Mouse (Mus musculus) gastrocnemius, postnatal 4 days (tissue): ENCODE measurements around the gene Rhpn2. TPM values are rescaled to one million over a fixed set of nuclear protein-coding genes. Genes with fewer than 3 reads are reported as not detected.

ENCODE experiments used
- DNase-seq, 2 experiments: peaks; one replicate each; pipeline ENCODE4 v3.0.0; 2021 to 2022; ENCODE audit warnings: low spot score in 2 of 2, mixed read lengths in 2 of 2
- total RNA-seq, 2 experiments: library from RNA; stranded (reverse); gene quantifications; 2 replicates each; pipeline ENCODE4 v1.2.3; 2021

The Rhpn2 gene
- total RNA-seq, 2 experiments from 2014 or later, result 1.8 to 2.6 TPM

- no peak for DNase-seq
Observed at GRCm38 (mm10) chr7:35347918-35348700, 14.1 kb downstream of the Rhpn2 start.

GRCm38 (mm10) chr7:35349022-35349421, 15.1 kb downstream of the Rhpn2 start:
- DNase-seq, result no peak

GRCm38 (mm10) chr7:35349886-35350684, 16.1 kb downstream of the Rhpn2 start:
- DNase-seq, result no peak

GRCm38 (mm10) chr7:35351155-35351554, 17.2 kb downstream of the Rhpn2 start:
- DNase-seq, result no peak

GRCm38 (mm10) chr7:35353306-35353705, 19.3 kb downstream of the Rhpn2 start:
- DNase-seq, result no peak

GRCm38 (mm10) chr7:35355303-35355872, 21.4 kb downstream of the Rhpn2 start:
- DNase-seq, result no peak

- no peak for DNase-seq
Observed at GRCm38 (mm10) chr7:35357621-35358020, 23.7 kb downstream of the Rhpn2 start.

GRCm38 (mm10) chr7:35362253-35362652, 28.3 kb downstream of the Rhpn2 start:
- no peak for DNase-seq

GRCm38 (mm10) chr7:35362868-35363267, 28.9 kb downstream of the Rhpn2 start:
- DNase-seq, result no peak

GRCm38 (mm10) chr7:35365161-35365910, 31.4 kb downstream of the Rhpn2 start:
- no peak for DNase-seq

- no peak for DNase-seq
Observed at GRCm38 (mm10) chr7:35371096-35371495, 37.1 kb downstream of the Rhpn2 start.

GRCm38 (mm10) chr7:35372483-35373017, 38.6 kb downstream of the Rhpn2 start:
- DNase-seq, result no peak

GRCm38 (mm10) chr7:35373146-35373989, 39.4 kb downstream of the Rhpn2 start:
- DNase-seq, result no peak

- no peak for DNase-seq
Observed at GRCm38 (mm10) chr7:35374265-35374664, 40.3 kb downstream of the Rhpn2 start.

- no peak for DNase-seq
Observed at GRCm38 (mm10) chr7:35376623-35377022, 42.7 kb downstream of the Rhpn2 start.

- DNase-seq, result no peak
Observed at GRCm38 (mm10) chr7:35379492-35380119, 45.6 kb downstream of the Rhpn2 start.

- no peak for DNase-seq
Observed at GRCm38 (mm10) chr7:35380351-35380750, 46.4 kb downstream of the Rhpn2 start.

GRCm38 (mm10) chr7:35381861-35382260, 47.9 kb downstream of the Rhpn2 start:
- no peak for DNase-seq

- DNase-seq, result no peak
Observed at GRCm38 (mm10) chr7:35382706-35383353, 48.9 kb downstream of the Rhpn2 start.
